Mouse (Mus musculus): ENCODE measurements around the gene Plekhm1.

Plekhm1 gene

DNA sequence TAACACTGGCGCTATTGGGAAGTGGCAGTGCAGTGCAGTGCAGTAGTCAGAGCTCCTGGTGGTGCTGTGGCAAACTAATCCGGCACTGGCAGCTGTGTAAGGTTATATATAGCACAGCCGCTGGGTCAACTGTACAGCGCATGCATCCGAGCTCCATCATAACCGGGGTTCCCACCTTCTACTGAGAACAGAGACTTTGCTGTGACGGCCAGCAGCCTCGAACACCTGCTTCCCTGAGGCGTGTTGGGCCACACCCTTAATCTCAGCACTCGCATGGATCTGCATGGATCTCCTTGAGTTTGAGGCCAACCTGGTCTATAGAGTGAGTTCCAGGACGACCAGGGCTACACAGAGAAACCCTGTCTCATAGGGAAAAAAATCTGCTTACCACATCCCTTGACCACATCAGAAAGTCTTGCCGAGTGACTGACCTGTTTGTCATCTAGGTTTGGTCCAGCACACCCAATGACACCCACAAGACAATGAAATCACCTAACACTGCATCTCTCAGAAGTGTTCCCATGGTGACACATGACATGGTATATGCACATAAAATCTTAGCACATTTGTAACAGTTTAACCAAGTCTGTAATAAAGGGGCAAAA, 61.7 kb downstream of the Plekhm1 start:
- in situ Hi-C loops (cut with MboI; ENCODE audit: low pct_unique_long_range_greater_than_20kb in 1 of 2, low sequenced_read_pairs in 2 of 2, unreplicated experiment in 1 of 2): loop anchor here in 1 of 2 experiments (10.0 kb wide), 1 partner anchor 104 kb away; no protein-coding TSS in a partner anchor

- in situ Hi-C loops (cut with MboI; ENCODE audit: low pct_unique_long_range_greater_than_20kb in 1 of 2, low sequenced_read_pairs in 2 of 2, unreplicated experiment in 1 of 2): loop anchor here in 1 of 2 experiments (10.0 kb wide), 1 partner anchor 105 kb away; no protein-coding TSS in a partner anchor
Observed at GRCm38 (mm10) chr11:103349699-103350098, 62.8 kb downstream of the Plekhm1 start.

GRCm38 (mm10) chr11:103346657-103347056, 65.8 kb downstream of the Plekhm1 start:
- in situ Hi-C loops (cut with MboI; ENCODE audit: low pct_unique_long_range_greater_than_20kb in 1 of 2, low sequenced_read_pairs in 2 of 2, unreplicated experiment in 1 of 2): no loop called here

- in situ Hi-C loops (cut with MboI; ENCODE audit: low pct_unique_long_range_greater_than_20kb in 1 of 2, low sequenced_read_pairs in 2 of 2, unreplicated experiment in 1 of 2): no loop called here
Observed at GRCm38 (mm10) chr11:103346236-103346635, 66.3 kb downstream of the Plekhm1 start.

GRCm38 (mm10) chr11:103345408-103346091, 66.9 kb downstream of the Plekhm1 start:
- in situ Hi-C loops (cut with MboI; ENCODE audit: low pct_unique_long_range_greater_than_20kb in 1 of 2, low sequenced_read_pairs in 2 of 2, unreplicated experiment in 1 of 2): no loop called here

DNA sequence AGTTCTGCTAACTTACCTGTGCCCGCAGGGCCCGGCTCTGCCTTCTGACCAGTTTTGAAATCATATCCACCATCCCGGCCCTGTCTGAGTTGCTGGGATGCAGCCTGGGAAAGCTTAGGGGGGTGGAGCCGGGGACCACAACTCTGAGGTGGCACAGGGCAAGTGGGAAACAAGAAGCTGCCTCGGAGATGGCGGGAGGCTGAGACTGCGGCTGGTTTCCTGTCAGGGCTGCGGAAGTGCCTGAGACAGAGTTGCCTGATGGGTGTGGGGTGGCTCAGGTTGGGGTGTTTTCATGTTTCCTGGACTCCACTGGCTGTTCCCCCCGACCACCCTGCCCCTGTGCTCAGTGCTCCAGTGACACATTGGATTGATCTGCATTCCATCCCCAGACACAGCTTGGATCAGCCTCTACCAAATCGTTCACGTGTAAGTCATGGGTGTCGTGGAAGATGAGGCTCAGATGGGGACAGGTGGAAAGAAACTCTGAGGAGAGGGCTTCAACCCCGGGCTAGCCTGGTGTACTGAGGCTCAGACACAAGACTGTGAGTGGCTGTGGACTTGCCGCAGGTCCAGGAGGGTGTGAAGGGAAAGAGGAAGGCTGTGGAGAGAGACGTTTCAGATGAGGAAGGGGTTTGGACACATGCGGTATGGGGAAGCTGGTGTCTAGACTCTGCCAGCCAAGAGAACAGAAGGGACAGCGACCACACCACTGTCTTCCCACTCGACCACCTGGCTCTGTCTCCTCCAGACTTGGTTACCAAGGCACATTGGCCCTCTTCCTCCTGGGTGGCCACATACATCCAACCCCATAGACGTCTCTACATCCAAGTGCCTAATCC, 67.8 kb downstream of the Plekhm1 start:
- in situ Hi-C loops (cut with MboI; ENCODE audit: low pct_unique_long_range_greater_than_20kb in 1 of 2, low sequenced_read_pairs in 2 of 2, unreplicated experiment in 1 of 2): no loop called here

DNA sequence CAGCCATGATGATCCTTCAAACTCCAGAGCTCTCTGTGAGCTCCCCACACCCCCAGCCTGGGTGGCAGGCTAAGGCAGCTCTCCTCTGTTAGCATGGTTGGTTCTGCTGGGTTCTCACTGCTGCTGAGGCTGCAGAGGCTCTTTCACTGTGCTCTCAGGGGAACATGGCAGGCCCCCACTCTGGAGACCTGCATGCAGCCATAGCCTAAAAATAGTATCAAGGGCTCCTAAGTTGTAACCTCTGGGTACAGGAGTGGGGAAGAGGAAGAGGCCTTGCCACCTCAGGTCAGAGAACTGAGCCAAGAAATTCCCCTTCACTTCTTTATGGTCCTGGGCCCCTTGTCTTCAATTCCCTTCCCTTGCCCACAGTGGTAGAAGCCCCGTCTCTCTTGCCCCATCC, 68.6 kb downstream of the Plekhm1 start:
- in situ Hi-C loops (cut with MboI; ENCODE audit: low pct_unique_long_range_greater_than_20kb in 1 of 2, low sequenced_read_pairs in 2 of 2, unreplicated experiment in 1 of 2): no loop called here

GRCm38 (mm10) chr11:103343063-103343462, 69.4 kb downstream of the Plekhm1 start:
- in situ Hi-C loops (cut with MboI; ENCODE audit: low pct_unique_long_range_greater_than_20kb in 1 of 2, low sequenced_read_pairs in 2 of 2, unreplicated experiment in 1 of 2): no loop called here

GRCm38 (mm10) chr11:103340677-103341076, 71.8 kb downstream of the Plekhm1 start:
- in situ Hi-C loops (cut with MboI; ENCODE audit: low pct_unique_long_range_greater_than_20kb in 1 of 2, low sequenced_read_pairs in 2 of 2, unreplicated experiment in 1 of 2): no loop called here

DNA sequence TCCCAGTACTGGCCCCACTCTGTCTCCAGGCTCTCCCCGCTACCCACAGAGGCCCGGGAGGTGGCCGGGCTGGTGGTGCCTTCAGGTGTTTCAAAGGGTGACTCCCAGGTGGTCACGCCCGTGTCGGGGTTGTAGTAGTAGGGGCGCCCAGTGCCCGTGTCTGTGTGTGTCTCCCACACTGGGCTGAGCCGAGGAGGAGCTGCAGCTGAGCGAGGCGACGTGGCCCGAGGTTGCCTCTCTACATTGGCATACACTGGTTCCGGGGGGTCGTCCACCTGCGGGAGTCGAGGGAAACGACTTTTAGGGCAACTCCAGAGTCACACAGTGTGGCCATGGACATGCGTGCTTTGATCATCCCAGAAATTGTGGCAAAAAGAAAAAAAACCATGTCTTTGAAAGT, 72.4 kb downstream of the Plekhm1 start:
- in situ Hi-C loops (cut with MboI; ENCODE audit: low pct_unique_long_range_greater_than_20kb in 1 of 2, low sequenced_read_pairs in 2 of 2, unreplicated experiment in 1 of 2): no loop called here

DNA sequence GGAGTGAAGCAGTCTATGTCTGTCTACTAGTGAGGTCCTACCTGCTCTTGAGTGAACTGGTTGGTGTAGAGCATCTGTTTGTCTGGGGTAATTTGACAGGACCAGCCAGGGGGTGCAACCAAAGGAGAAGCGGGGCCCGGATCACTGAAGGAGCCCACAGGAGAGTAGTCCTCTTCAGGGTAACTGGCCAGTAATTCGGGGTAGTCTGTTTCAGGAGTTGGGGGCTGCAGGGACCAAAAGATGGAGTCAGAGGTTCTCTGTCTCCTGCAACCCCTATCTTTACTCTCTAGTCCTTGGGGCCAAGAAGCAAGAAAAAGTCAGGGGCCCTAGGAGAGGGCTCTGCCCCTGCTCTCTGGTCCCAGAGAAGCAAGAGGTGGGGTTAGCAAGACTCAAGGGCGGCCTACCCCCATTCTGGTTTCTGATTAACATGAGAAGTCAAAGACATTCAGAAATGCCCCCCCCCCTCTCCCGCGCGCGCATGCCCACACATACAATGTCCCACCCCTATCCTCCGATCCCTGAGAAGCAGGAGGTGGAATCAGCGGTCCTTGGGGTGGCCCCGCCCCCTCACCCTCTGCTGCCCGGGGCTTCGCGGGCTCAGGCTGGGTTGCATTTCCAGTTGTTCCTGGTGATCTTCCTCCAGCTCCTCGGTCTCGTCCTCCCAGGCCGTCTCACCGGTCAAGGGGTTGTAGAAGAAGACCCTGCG, 72.9 kb downstream of the Plekhm1 start:
- in situ Hi-C loops (cut with MboI; ENCODE audit: low pct_unique_long_range_greater_than_20kb in 1 of 2, low sequenced_read_pairs in 2 of 2, unreplicated experiment in 1 of 2): loop anchor here (10.0 kb wide), 2 partner anchors 125 to 135 kb away; no protein-coding TSS in a partner anchor

DNA sequence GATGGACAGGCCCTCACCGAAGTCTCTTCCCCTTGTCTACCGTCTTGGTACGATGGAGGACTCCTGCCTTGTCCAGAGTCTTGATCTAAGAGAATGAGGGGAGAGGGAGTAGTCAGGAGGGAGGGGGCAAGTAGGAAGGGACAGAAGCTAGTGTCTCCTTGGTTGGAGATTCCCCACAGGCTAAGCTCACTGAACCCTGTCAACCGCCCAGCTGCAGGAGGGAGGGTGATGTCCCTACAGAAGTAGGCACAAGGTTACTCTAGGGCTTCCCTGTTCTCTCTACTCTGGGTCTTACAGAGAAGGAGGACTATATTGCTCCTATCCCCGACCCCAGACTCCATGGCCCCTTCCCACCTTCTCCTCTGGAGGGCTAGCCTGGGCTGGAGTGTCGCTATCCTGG, 73.8 kb downstream of the Plekhm1 start:
- in situ Hi-C loops (cut with MboI; ENCODE audit: low pct_unique_long_range_greater_than_20kb in 1 of 2, low sequenced_read_pairs in 2 of 2, unreplicated experiment in 1 of 2): loop anchor here (10.0 kb wide), 2 partner anchors 126 to 136 kb away; no protein-coding TSS in a partner anchor

DNA sequence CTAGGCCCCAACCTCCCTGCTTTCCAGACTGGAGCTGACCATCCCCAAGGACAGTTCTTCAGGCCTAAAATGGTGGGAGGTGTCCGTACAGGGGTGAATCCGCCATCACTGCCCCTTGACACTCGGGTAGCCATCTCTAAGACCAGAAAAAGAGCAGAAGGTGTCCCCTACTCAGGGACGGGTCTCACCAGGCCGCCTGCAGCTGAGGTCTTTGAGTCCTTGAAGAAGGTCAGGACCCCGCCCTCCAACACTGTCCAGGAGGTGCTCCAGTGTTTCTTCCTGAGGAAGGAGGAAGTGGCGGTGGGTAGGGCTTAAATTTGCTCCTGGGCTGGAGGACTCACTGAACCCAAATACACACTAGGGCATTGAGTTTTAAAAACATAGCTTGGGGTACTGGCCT, 74.4 kb downstream of the Plekhm1 start:
- in situ Hi-C loops (cut with MboI; ENCODE audit: low pct_unique_long_range_greater_than_20kb in 1 of 2, low sequenced_read_pairs in 2 of 2, unreplicated experiment in 1 of 2): loop anchor here (10.0 kb wide), 2 partner anchors 127 to 137 kb away; no protein-coding TSS in a partner anchor

DNA sequence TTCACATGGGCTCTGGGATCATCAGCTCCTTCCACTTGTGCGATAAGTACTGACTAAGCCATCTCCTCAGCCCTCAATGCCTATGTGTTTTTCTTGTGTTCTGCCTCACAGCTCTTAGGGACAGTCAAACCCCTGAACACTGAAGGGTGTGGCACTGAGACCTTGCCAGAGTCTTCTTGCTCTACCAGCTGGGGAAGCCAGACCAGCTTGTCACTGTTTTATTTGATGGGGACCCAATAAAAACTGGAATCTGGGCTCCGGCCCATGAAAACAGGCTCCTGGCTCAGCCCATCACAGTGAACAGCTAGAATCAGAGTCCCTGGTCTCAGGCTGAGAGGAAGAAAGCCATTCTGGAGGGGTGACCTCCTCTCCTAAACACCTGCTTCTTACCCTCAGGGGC, 75.3 kb downstream of the Plekhm1 start:
- in situ Hi-C loops (cut with MboI; ENCODE audit: low pct_unique_long_range_greater_than_20kb in 1 of 2, low sequenced_read_pairs in 2 of 2, unreplicated experiment in 1 of 2): loop anchor here (10.0 kb wide), 2 partner anchors 128 to 138 kb away; no protein-coding TSS in a partner anchor

- in situ Hi-C loops (cut with MboI; ENCODE audit: low pct_unique_long_range_greater_than_20kb in 1 of 2, low sequenced_read_pairs in 2 of 2, unreplicated experiment in 1 of 2): loop anchor here (10.0 kb wide), 2 partner anchors 129 to 139 kb away; no protein-coding TSS in a partner anchor
Observed at GRCm38 (mm10) chr11:103335561-103335960, 76.9 kb downstream of the Plekhm1 start.

DNA sequence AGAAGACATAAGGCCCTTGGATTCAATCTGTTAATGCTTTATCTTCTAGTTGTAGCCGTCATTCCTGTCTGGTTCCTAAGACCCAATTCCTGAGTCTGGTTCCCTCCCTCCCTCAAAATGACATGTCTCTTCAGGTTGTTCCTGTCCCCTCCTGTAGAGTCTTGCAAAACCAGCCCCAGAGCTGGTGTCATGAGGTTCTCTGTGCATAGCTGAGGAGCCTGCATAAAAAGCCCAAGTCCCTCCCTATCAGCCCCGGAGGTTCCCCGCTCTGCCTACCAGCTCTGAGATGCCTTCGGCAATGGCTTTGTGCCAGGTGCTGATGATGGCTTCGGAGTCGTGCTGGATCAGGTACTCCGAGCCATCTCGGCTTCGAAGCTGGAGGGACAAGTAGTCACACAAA, 77.6 kb downstream of the Plekhm1 start:
- in situ Hi-C loops (cut with MboI; ENCODE audit: low pct_unique_long_range_greater_than_20kb in 1 of 2, low sequenced_read_pairs in 2 of 2, unreplicated experiment in 1 of 2): loop anchor here (10.0 kb wide), 2 partner anchors 130 to 140 kb away; no protein-coding TSS in a partner anchor

GRCm38 (mm10) chr11:103333719-103334398, 78.6 kb downstream of the Plekhm1 start:
- in situ Hi-C loops (cut with MboI; ENCODE audit: low pct_unique_long_range_greater_than_20kb in 1 of 2, low sequenced_read_pairs in 2 of 2, unreplicated experiment in 1 of 2): loop anchor here (10.0 kb wide), 2 partner anchors 131 to 141 kb away; no protein-coding TSS in a partner anchor

All from mouse embryonic stem cell (cell line).